Mouse (Mus musculus) lung, embryonic 15.5 days (tissue): Measurements from ENCODE around the gene Rpl6. TPM values are rescaled to one million over a fixed set of nuclear protein-coding genes. Genes with fewer than 3 reads are reported as not detected.

Experiments
- ATAC-seq: fragments of 200-750 bp; cut with Nextera tagmentation; 2 replicates; pipeline ENCODE4 v1.8.0; 2017; ENCODE audit warnings: moderate number of reproducible peaks, borderline replicate concordance; ENCODE audit not compliant: low FRiP score, low TSS enrichment; ENCODE audit errors: extremely low read depth
- H3K27ac ChIP-seq: fragments of 300-500 bp; sonication (generic); 2 replicates; pipeline ENCODE4 v1.5.1; 2015; ENCODE audit warnings: moderate library complexity, mild to moderate bottlenecking, inconsistent platforms
- H3K27me3 ChIP-seq: fragments of 300-500 bp; sonication (generic); 2 replicates; pipeline ENCODE4 v1.6.1; 2015; ENCODE audit warnings: inconsistent platforms
- H3K36me3 ChIP-seq: fragments of 300-500 bp; sonication (generic); 2 replicates; pipeline ENCODE4 v1.6.1; 2015; ENCODE audit warnings: inconsistent platforms
- H3K4me1 ChIP-seq: fragments of 300-500 bp; sonication (generic); 2 replicates; pipeline ENCODE4 v1.6.1; 2015; ENCODE audit warnings: inconsistent platforms
- H3K4me2 ChIP-seq: fragments of 300-500 bp; sonication (generic); 2 replicates; pipeline ENCODE4 v1.6.1; 2015; ENCODE audit warnings: inconsistent platforms, mild to moderate bottlenecking, moderate library complexity
- H3K4me3 ChIP-seq: fragments of 300-500 bp; sonication (generic); 2 replicates; pipeline ENCODE4 v1.5.1; 2015; ENCODE audit warnings: mild to moderate bottlenecking, inconsistent platforms
- H3K9ac ChIP-seq: fragments of 300-500 bp; sonication (generic); 2 replicates; pipeline ENCODE4 v1.6.1; 2015; ENCODE audit warnings: inconsistent platforms
- H3K9me3 ChIP-seq: fragments of 300-500 bp; sonication (generic); 2 replicates; pipeline ENCODE4 v1.6.1; 2016; ENCODE audit warnings: inconsistent platforms
- WGBS: fragments of 180-500 bp; shearing (Covaris S2); methylation state at CpG from one replicate; pipeline ENCODE4 v1.1.7; 2015; 5-methylcytosine and 5-hydroxymethylcytosine counted together
- polyA plus RNA-seq: library from polyadenylated mRNA; unstranded; fragments of >200 nt; fragmentation: Nextera tagmentation; extraction: Ambion mirVana; gene quantifications from 2 replicates; pipeline ENCODE4 v1.2.1, GENCODE M21; 2015

Rpl6 gene
- polyA plus RNA-seq, result 563 and 602 TPM in 2 replicates

DNA sequence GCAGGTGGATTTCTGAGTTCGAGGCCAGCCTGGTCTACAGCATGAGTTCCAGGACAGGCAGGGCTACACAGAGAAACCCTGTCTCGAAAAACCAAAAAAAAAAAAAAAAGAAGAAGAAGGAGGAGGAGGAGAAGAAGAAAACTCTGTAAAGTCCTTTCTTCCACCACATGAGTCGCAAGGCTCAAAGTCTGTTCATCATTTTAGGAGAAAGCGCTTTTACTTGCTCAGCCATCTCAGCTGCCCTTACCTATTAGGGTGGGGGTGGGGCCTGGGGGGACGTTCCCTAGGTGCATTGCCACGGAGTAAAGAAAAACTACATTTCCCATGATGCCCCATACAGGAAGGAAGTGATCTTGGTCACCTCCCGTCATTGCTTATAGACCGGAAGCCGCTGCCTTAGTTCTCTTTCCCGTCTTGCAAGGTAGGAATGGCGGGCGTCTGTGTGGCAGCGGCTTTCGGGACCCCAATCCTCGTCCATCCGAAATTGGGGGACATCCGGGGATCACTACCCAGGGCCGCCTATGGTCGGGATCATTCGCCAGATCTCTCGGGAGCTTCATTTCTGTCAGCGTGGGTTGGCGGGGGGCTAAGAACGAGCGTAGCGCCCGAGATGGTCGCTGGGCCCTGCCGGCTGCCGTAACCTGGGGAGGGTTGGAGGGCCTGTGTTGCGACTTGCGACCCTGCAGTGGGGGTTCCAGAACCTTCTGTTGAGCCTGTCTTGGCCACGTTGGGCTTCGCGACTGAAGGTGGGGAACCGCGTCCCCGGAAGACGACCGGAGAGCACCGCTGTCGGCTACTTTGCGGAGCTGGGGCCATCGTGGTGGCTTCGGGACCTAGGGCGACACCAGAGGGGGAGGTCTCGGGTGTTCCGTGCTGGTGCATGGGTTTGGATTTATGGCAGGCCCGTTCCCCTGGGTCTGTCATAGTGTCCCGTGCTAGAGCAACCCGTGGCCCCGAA, at the start of gene Rpl6:
TSS of gene Rpl6 (plus strand) at position 350 of the 958 bp plus-strand sequence.
- Histone ChIP-seq H3K9ac (peak within 1 kb of the TSS; percentile 99), H3K9me3 (no peaks in the 10 kb centered on the region), H3K4me2 (peak within 1 kb of the TSS; percentile 69), H3K36me3 (peaks cover 40% of the 10 kb centered on the region), H3K4me1 (peaks cover 25% of the 10 kb centered on the region), H3K27ac (peak within 1 kb of the TSS; percentile 61), H3K27me3 (no peaks in the 10 kb centered on the region), H3K4me3 (peak within 1 kb of the TSS; percentile 97)
- peak; percentile 88 for ATAC-seq
- under 1% methylated on average over 52 of the region's 52 CpGs for WGBS

DNA sequence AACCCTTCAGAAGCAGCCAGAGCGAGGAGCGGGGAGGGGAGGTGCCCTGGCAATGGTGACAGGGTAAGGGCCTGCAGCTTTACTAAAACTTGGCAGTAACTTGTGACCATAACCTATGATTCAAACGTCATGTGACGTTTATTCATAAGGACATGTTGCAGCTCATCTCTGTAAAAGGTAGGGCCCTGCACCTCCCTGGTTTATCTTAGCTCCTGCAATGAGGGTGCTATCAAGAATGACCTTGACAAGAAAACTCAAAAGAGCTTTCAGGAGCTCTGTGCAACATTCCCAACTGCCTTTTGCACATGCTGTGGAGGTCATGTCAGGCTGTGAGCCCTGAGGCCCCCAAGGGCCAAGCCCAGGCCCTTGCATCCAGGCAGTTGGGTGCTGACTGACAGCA, 48.2 kb upstream of the Rpl6 start:
- Histone ChIP-seq H3K9ac (no peak overlapping the region), H3K4me3 (no peak overlapping the region), H3K27me3 (no peaks in the 10 kb centered on the region), H3K27ac (no peak overlapping the region), H3K4me2 (no peak overlapping the region), H3K9me3 (no peaks in the 10 kb centered on the region), H3K36me3 (peaks cover 69% of the 10 kb centered on the region), H3K4me1 (no peaks in the 10 kb centered on the region)
- 90% methylated on average over 4 of the region's 4 CpGs for WGBS
- ATAC-seq, result no peak

DNA sequence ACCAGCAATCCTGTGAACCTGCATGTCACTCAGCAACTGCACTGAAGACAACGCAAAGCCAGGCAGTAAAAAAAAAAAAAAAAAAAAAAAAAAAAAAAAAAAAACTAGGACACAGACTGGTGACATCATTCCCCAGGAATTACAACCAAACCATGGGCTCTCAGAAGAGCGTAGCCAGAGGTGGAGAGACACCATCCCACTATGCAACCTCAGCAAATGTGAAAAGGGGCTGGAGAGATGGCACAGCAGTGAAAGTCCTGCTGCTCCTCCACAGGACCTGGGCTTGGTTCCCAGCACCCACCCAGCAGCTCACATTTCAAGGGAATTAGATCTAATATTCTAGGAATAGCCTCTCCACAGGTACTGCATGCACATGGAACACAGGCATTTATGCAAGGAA, 47.3 kb upstream of the Rpl6 start:
- no peaks in the 10 kb centered on the region for H3K4me1 ChIP-seq
- H3K9me3 ChIP-seq, result no peaks in the 10 kb centered on the region
- H3K27me3 ChIP-seq, result no peaks in the 10 kb centered on the region
- 49% methylated on average over 2 of the region's 2 CpGs for WGBS
- no peak overlapping the region for H3K4me3 ChIP-seq
- no peak overlapping the region for H3K27ac ChIP-seq
- H3K36me3 ChIP-seq, result peaks cover 68% of the 10 kb centered on the region
- H3K4me2 ChIP-seq, result no peak overlapping the region
- no peak overlapping the region for H3K9ac ChIP-seq
- ATAC-seq, result no peak

DNA sequence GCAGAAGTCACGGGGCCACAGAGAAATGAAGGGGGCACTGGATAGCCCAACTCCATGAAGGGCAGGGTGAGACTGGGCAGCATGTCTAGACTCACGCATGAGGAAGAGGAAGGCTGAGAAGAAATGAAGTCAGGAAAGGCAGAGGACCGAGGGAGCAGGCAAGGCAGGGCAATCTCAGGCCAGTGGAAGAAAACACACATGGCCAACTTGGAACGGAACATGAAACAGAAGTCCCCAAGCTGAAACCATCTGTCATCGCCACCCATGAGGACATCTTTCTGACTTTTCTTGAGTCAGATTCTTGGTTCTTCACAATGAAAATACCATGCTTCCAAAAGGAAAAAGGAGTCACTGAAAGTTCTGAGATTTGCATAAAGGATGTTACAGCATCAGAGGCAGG, 46.8 kb upstream of the Rpl6 start:
- H3K27me3 ChIP-seq, result no peaks in the 10 kb centered on the region
- no peak overlapping the region for H3K4me2 ChIP-seq
- H3K9ac ChIP-seq, result no peak overlapping the region
- WGBS, result 91% methylated on average over 5 of the region's 5 CpGs
- H3K27ac ChIP-seq, result no peak overlapping the region
- no peaks in the 10 kb centered on the region for H3K9me3 ChIP-seq
- no peak overlapping the region for H3K4me3 ChIP-seq
- ATAC-seq, result no peak
- peaks cover 68% of the 10 kb centered on the region for H3K36me3 ChIP-seq
- no peaks in the 10 kb centered on the region for H3K4me1 ChIP-seq

DNA sequence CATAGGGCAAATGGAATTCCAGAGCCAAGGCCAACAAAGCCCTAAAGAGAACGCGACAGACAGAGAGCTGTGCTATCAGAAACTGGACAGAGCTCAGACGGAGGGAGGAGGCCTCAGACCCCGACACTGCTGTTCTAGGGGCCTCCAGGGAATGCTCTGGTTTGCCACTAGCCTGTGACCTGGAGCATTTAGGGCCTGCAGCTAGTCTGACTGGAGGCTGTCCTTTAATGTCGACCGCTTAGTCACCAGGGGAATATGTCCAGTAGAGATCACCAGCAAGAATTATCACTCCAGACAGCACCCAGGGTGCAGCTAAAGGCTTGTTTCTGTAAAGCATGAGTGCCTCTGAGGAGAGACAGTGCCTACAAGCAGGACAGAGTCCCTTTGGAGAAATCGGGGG, 45.3 kb upstream of the Rpl6 start:
- no peak for ATAC-seq
- H3K27ac ChIP-seq, result no peak overlapping the region
- WGBS, result 86% methylated on average over 7 of the region's 7 CpGs
- H3K4me3 ChIP-seq, result no peak overlapping the region
- no peaks in the 10 kb centered on the region for H3K4me1 ChIP-seq
- H3K36me3 ChIP-seq, result peaks cover 68% of the 10 kb centered on the region
- H3K4me2 ChIP-seq, result no peak overlapping the region
- H3K9ac ChIP-seq, result no peak overlapping the region
- H3K9me3 ChIP-seq, result no peaks in the 10 kb centered on the region
- no peaks in the 10 kb centered on the region for H3K27me3 ChIP-seq

DNA sequence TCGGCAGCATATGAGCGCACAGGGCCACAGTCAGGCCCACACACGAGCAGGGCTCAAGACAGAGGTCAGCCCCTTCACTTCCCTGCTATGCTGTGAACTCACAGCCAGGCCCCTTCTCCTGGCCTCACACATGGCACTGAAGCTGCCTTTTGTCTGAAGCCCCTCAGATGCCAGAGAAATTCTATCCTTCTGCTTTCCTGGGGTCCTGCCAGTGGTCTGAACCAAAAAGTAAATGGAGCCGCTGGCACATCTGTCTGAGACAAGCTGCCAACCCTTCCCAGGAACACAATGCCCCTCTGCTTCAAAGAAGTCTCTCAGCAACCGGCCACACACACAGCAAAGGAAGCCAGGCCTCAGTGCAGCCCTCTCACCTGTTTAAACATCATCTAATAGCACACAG, 42.0 kb upstream of the Rpl6 start:
- no peak overlapping the region for H3K27ac ChIP-seq
- no peak for ATAC-seq
- H3K4me3 ChIP-seq, result no peak overlapping the region
- H3K27me3 ChIP-seq, result no peaks in the 10 kb centered on the region
- H3K4me2 ChIP-seq, result no peak overlapping the region
- peaks cover 70% of the 10 kb centered on the region for H3K36me3 ChIP-seq
- H3K9me3 ChIP-seq, result no peaks in the 10 kb centered on the region
- 81% methylated on average over 5 of the region's 5 CpGs for WGBS
- H3K4me1 ChIP-seq, result no peaks in the 10 kb centered on the region
- no peak overlapping the region for H3K9ac ChIP-seq

DNA sequence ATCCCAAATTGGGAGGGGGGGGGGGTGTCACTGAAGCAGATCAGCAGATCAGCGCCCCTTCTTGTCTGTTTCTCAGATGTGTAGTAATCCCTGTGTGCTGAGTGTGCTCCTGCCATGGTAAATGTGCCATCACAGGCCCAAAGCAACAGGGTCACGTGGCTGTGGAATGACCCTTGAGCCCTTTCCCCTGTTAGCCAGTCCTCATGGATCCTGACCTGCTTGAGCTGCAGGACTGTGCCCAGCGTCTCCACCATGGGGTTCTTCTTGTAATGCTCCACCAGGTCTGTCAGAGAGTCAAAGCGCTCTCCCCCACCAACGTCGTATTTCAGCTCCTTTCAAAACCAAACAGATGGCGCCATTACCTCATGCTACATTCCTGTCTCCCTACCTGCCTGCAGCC, 41.4 kb upstream of the Rpl6 start:
- H3K27me3 ChIP-seq, result no peaks in the 10 kb centered on the region
- no peak overlapping the region for H3K4me2 ChIP-seq
- H3K4me1 ChIP-seq, result no peaks in the 10 kb centered on the region
- no peak overlapping the region for H3K27ac ChIP-seq
- WGBS, result 86% methylated on average over 7 of the region's 7 CpGs
- ATAC-seq, result no peak
- no peaks in the 10 kb centered on the region for H3K9me3 ChIP-seq
- H3K36me3 ChIP-seq, result peaks cover 69% of the 10 kb centered on the region
- H3K4me3 ChIP-seq, result no peak overlapping the region
- no peak overlapping the region for H3K9ac ChIP-seq

DNA sequence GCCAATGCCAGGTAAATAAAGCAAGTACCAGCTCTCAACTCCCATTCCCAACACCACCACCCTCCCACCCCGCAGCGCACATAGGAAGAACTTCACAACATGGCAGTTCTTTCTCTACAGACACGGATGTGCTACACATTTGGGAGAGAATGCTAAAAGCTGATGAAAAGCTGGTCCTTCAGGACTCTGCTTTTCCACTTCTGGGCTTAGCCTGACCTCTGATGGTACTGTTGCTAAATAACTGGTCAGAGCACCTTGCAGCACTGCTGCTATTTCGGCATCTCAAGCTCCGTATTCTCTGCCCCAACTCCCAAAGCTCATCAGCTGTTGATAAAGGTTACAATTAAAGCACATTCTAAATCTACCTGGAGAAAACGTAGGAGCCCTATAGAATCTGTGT, 37.4 kb upstream of the Rpl6 start:
- no peak overlapping the region for H3K27ac ChIP-seq
- H3K9ac ChIP-seq, result no peak overlapping the region
- no peaks in the 10 kb centered on the region for H3K27me3 ChIP-seq
- H3K4me3 ChIP-seq, result no peak overlapping the region
- H3K9me3 ChIP-seq, result no peaks in the 10 kb centered on the region
- no peak overlapping the region for H3K4me2 ChIP-seq
- WGBS, result 95% methylated on average over 6 of the region's 6 CpGs
- H3K36me3 ChIP-seq, result peaks cover 62% of the 10 kb centered on the region
- ATAC-seq, result no peak
- H3K4me1 ChIP-seq, result no peaks in the 10 kb centered on the region

DNA sequence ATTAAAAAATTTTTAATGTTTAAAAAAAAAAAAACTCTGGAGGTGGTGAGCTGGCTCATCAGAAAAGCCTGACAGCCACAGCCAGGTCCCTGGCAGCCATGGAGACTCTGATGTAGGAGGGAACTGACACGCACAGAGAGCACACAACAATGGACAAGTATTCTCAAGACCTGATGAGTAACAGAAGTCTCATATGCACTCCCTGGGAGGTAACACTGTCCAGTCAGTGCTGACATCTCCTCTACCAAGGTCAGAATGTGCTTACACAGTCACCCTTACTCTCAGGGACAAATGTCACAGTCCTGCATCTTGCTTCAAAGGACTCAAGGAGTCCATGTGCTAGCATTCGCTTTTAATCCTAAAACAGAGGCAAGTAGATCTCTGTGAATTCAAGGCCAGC, 34.7 kb upstream of the Rpl6 start:
- Histone ChIP-seq H3K27me3 (no peaks in the 10 kb centered on the region), H3K9ac (no peak overlapping the region), H3K9me3 (no peaks in the 10 kb centered on the region), H3K27ac (no peak overlapping the region), H3K4me2 (no peak overlapping the region), H3K4me3 (no peak overlapping the region), H3K4me1 (no peaks in the 10 kb centered on the region), H3K36me3 (peaks cover 36% of the 10 kb centered on the region)
- no peak for ATAC-seq
- WGBS, result 87% methylated on average over 2 of the region's 2 CpGs

DNA sequence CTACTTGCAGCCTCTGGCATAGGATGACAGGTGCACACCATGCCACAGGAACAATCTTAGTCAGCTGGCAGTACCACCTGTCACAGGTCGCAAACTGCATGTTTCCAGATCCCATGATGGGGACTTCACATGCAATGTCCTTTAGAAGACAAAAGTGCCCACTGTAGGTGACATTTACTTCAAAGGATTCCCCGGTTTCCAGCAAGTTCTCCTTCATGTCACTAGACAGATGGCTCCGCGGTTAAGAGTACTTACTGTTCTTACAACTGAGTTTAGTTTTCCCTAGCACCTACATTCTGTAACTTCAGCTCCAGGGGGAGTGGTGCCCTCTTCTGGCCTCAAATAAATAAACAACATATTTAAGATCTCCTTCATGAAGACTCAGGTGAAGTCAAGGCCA, 31.4 kb upstream of the Rpl6 start:
- no peak overlapping the region for H3K4me3 ChIP-seq
- no peak overlapping the region for H3K27ac ChIP-seq
- ATAC-seq, result no peak
- no peaks in the 10 kb centered on the region for H3K9me3 ChIP-seq
- WGBS, result 74% methylated on average over 4 of the region's 4 CpGs
- no peak overlapping the region for H3K9ac ChIP-seq
- H3K4me1 ChIP-seq, result no peaks in the 10 kb centered on the region
- no peak overlapping the region for H3K4me2 ChIP-seq
- no peaks in the 10 kb centered on the region for H3K27me3 ChIP-seq
- peaks cover 19% of the 10 kb centered on the region for H3K36me3 ChIP-seq

DNA sequence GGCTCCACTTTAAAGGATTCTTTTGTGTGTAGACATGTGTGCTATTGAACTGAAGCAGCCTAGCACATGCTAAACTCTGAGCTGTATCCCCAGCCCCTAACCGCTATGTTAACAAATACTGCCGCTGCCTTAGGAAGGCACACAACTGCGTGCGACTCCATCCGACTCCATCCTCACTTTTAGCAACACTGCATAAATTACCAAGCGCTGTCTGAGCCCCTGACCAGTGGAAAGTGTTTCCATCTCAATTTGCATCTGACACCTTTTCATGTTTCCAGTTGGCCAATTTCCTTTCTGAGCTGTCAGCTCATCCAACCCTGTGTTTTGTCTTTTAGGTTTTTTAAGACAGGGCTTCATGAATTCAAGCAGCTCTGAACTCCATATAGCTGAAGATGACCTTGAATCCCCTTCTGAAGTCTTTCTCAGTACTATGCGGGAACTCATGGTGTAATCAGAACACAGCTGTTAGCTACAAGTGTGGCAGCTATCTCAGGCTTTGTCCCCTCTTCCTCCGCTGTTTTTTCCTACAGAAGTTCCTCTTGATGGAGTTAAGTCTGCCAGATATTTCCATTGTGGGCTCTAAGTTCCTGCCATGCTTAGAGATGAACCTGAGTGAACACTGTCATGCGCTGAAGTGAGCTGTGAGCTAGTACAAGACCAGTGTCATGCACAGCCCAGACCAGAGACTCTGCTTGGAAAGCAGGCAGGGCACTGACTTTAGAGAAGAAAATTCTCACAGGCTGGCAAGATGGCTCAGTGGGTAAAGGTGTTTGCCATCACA, 25.0 kb upstream of the Rpl6 start:
- Histone ChIP-seq H3K36me3 (no peaks in the 10 kb centered on the region), H3K4me2 (no peak overlapping the region), H3K27ac (no peak overlapping the region), H3K4me1 (peaks cover 6% of the 10 kb centered on the region; the same call in 1 of the 2 replicates), H3K9me3 (no peaks in the 10 kb centered on the region), H3K27me3 (no peaks in the 10 kb centered on the region), H3K9ac (no peak overlapping the region), H3K4me3 (no peak overlapping the region)
- 68% methylated on average over 9 of the region's 9 CpGs for WGBS
- no peak for ATAC-seq

DNA sequence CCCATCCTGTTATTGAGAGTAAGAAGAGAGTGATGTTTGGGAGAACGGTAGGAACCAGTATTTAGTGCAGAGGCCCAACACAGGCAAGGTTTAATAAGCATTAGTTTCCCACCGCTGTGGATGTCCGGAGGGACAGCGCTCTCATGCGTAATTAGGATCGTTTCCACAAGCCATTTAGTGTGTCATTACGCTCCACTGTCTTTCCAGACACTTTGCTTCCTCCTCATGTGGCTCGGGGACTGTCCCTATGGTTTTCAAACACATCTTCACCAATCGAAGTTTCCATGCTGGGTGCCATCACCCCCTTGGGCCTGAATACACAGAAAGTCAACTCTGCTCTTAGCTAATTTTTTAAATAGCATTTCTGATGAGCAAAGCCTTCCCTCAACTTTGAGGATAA, 21.0 kb upstream of the Rpl6 start:
- ATAC-seq, result no peak
- Histone ChIP-seq H3K36me3 (no peaks in the 10 kb centered on the region), H3K4me2 (no peak overlapping the region), H3K4me1 (peaks cover 24% of the 10 kb centered on the region), H3K9ac (no peak overlapping the region), H3K4me3 (no peak overlapping the region), H3K27ac (no peak overlapping the region), H3K27me3 (no peaks in the 10 kb centered on the region), H3K9me3 (no peaks in the 10 kb centered on the region)
- WGBS, result 88% methylated on average over 9 of the region's 9 CpGs
